Mouse (Mus musculus) heart, embryonic 16.5 days (tissue): Measurements from ENCODE around the gene Rflnb. TPM values are rescaled to one million over a fixed set of nuclear protein-coding genes. Genes with fewer than 3 reads are reported as not detected.
A peak's percentile ranks its signal among the peaks of the same experiment; 100 is the strongest.

Experiments used
- ATAC-seq: fragments of 200-750 bp; cut with Nextera tagmentation; replicated peaks from 2 replicates; pipeline ENCODE4 v1.8.0; 2017; ENCODE audit warnings: moderate number of reproducible peaks; ENCODE audit not compliant: insufficient read depth, low FRiP score; ENCODE audit errors: extremely low read depth
- H3K27ac ChIP-seq: fragments of 300-500 bp; sonication (generic); 2 replicates; pipeline ENCODE4 v1.5.1; 2014; ENCODE audit warnings: mild to moderate bottlenecking, low read length, control low read depth, moderate library complexity
- H3K27me3 ChIP-seq: fragments of 300-500 bp; sonication (generic); 2 replicates; pipeline ENCODE4 v1.6.1; 2014; ENCODE audit warnings: low read length, mixed read lengths; ENCODE audit not compliant: control insufficient read depth, insufficient read depth
- H3K36me3 ChIP-seq: fragments of 300-500 bp; sonication (generic); 2 replicates; pipeline ENCODE4 v1.6.1; 2014; ENCODE audit not compliant: control insufficient read depth, insufficient read depth
- H3K4me1 ChIP-seq: fragments of 300-500 bp; sonication (generic); 2 replicates; pipeline ENCODE4 v1.6.1; 2014; ENCODE audit warnings: low read length, mixed read lengths; ENCODE audit not compliant: control insufficient read depth, insufficient read depth
- H3K4me2 ChIP-seq: fragments of 300-500 bp; sonication (generic); 2 replicates; pipeline ENCODE4 v1.6.1; 2014; ENCODE audit warnings: low read depth, mild to moderate bottlenecking, control low read depth, low read length
- H3K4me3 ChIP-seq: fragments of 300-500 bp; sonication (generic); 2 replicates; pipeline ENCODE4 v1.5.1; 2014; ENCODE audit warnings: mild to moderate bottlenecking, control low read depth, low read length
- H3K9ac ChIP-seq: fragments of 300-500 bp; sonication (generic); 2 replicates; pipeline ENCODE4 v1.6.1; 2014; ENCODE audit warnings: low read length, control low read depth
- H3K9me3 ChIP-seq: fragments of 300-500 bp; sonication (generic); replicated peaks from 2 replicates; pipeline ENCODE4 v1.6.1; 2016; ENCODE audit warnings: low read length; ENCODE audit not compliant: control insufficient read depth
- WGBS: fragments of 180-500 bp; shearing (Covaris S2); extraction: QIAGEN DNeasy Blood & Tissue Kit; methylation state at CpG from one replicate; pipeline ENCODE4 v1.1.7; 2014; 5-methylcytosine and 5-hydroxymethylcytosine counted together
- polyA plus RNA-seq: library from polyadenylated mRNA; unstranded; fragments of >200 nt; fragmentation: Nextera tagmentation; extraction: Ambion mirVana; gene quantifications from 2 replicates; pipeline ENCODE4 v1.2.1, GENCODE M21; 2015

The Rflnb gene
- polyA plus RNA-seq, 1 experiment from 2014 or later: 14.9 TPM

- Histone ChIP-seq H3K27ac (peak overlapping the region; percentile 4; the same call in 1 of the 2 replicates), H3K9me3 (no peaks in the 10 kb centered on the region), H3K4me3 (no peak overlapping the region), H3K27me3 (no peaks in the 10 kb centered on the region), H3K36me3 (peaks cover 4% of the 10 kb centered on the region; the same call in 1 of the 2 replicates), H3K4me2 (no peak overlapping the region), H3K9ac (no peak overlapping the region), H3K4me1 (peaks cover 7% of the 10 kb centered on the region; the same call in 1 of the 2 replicates)
- WGBS: 59% methylated on average over 7 of the region's 7 CpGs
- no peak for ATAC-seq
These were observed 32.4 kb upstream of the Rflnb start for GRCm38 (mm10) chr11:76059971-76060370.

GRCm38 (mm10) chr11:76056487-76056886 is 28.9 kb upstream of the Rflnb start:
- no peak for ATAC-seq
- no peak overlapping the region for H3K27ac ChIP-seq
- H3K9me3 ChIP-seq: no peaks in the 10 kb centered on the region
- H3K4me3 ChIP-seq: no peak overlapping the region
- no peak overlapping the region for H3K9ac ChIP-seq
- H3K4me1 ChIP-seq: peaks cover 2% of the 10 kb centered on the region; the same call in 1 of the 2 replicates
- no peaks in the 10 kb centered on the region for H3K36me3 ChIP-seq
- no peaks in the 10 kb centered on the region for H3K27me3 ChIP-seq
- WGBS: 24% methylated on average over 3 of the region's 3 CpGs
- no peak overlapping the region for H3K4me2 ChIP-seq

DNA sequence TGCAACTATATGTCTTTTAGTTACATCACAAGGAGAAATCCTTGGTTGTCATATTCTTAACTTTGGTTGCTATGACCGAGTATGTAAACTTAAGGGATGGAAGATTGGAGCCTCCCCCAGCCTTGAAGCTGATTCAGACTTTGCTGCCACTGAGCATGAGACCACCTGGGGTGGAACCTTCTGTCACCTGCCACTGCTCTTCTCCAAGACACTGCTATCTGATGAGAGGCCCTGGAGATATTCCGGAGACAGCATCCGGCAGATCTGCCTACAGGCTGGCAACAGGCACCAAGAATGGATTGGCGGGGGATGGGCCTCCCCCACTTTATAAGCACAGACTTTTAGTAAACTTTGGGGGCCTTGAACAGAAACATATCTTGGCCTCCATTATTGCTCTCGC is 24.9 kb upstream of the Rflnb start:
- H3K9ac ChIP-seq: no peak overlapping the region
- no peak overlapping the region for H3K4me3 ChIP-seq
- no peaks in the 10 kb centered on the region for H3K27me3 ChIP-seq
- no peaks in the 10 kb centered on the region for H3K9me3 ChIP-seq
- 84% methylated on average over 5 of the region's 5 CpGs for WGBS
- no peak overlapping the region for H3K27ac ChIP-seq
- H3K36me3 ChIP-seq: no peaks in the 10 kb centered on the region
- no peak overlapping the region for H3K4me2 ChIP-seq
- no peak for ATAC-seq
- H3K4me1 ChIP-seq: no peaks in the 10 kb centered on the region

- no peaks in the 10 kb centered on the region for H3K27me3 ChIP-seq
- WGBS: 72% methylated on average over 5 of the region's 5 CpGs
- no peak for ATAC-seq
These were observed 23.5 kb upstream of the Rflnb start for GRCm38 (mm10) chr11:76050967-76051512.

DNA sequence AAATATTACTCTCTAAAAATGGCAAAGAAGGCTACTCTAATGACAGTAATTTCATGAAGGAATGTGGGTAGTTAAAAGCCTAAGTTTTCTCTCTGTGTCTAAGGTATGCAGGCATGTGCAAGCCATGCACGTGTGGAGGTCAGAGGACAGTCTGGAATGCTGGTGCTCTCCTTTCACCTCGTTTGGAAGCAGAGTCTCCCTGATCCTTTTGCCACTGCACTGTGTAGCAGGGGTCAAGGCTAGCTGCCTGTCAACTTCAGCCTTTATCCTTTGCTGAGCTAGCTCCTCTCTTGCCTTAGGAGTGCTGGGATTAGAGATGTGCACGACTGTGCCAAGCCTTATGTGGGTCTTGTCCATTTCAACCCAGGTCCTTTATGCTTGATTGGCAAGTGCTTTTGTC is 22.9 kb upstream of the Rflnb start:
- H3K4me1 ChIP-seq: no peaks in the 10 kb centered on the region
- H3K4me3 ChIP-seq: no peak overlapping the region
- H3K4me2 ChIP-seq: no peak overlapping the region
- 45% methylated on average over 3 of the region's 3 CpGs for WGBS
- H3K36me3 ChIP-seq: peaks cover 5% of the 10 kb centered on the region; the same call in 1 of the 2 replicates
- H3K9me3 ChIP-seq: no peaks in the 10 kb centered on the region
- no peak overlapping the region for H3K9ac ChIP-seq
- no peak overlapping the region for H3K27ac ChIP-seq
- no peak for ATAC-seq
- H3K27me3 ChIP-seq: no peaks in the 10 kb centered on the region

More at GRCm38 (mm10) chr11:76050967-76051512, 23.5 kb upstream of the Rflnb start:
- H3K9ac ChIP-seq: no peak overlapping the region
- H3K9me3 ChIP-seq: no peaks in the 10 kb centered on the region
- H3K36me3 ChIP-seq: peaks cover 5% of the 10 kb centered on the region; the same call in 1 of the 2 replicates
- H3K4me3 ChIP-seq: no peak overlapping the region
- H3K4me2 ChIP-seq: no peak overlapping the region
- no peaks in the 10 kb centered on the region for H3K4me1 ChIP-seq
- no peak overlapping the region for H3K27ac ChIP-seq

DNA sequence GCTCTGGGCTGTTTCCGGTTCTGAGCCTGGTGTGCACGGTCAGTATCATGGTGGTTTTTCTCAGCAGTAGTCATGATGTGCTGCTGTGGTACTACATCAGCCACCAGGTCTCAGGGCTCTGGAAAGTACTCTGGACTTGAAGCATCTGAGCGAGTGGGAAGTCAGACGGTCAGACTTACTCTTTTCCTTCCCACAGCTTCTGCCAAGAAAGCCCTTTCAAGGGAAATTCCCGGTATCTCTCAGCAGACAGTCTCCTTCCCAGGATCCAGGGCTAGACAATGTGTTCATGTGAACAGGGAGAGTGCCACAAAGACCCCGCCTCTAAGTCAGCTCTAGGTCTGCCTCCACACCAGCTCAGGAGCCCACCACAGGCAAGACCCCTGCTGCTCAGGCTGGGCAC is 17.8 kb upstream of the Rflnb start:
- Histone ChIP-seq H3K9me3 (no peaks in the 10 kb centered on the region), H3K27me3 (no peaks in the 10 kb centered on the region), H3K4me1 (peaks cover 10% of the 10 kb centered on the region), H3K4me3 (no peak overlapping the region), H3K4me2 (no peak overlapping the region), H3K27ac (no peak overlapping the region), H3K36me3 (peaks cover 5% of the 10 kb centered on the region; the same call in 1 of the 2 replicates), H3K9ac (no peak overlapping the region)
- WGBS: 69% methylated on average over 6 of the region's 6 CpGs
- ATAC-seq: no peak

GRCm38 (mm10) chr11:76044468-76044867 is 16.9 kb upstream of the Rflnb start:
- ATAC-seq: no peak
- H3K27me3 ChIP-seq: no peaks in the 10 kb centered on the region
- H3K4me2 ChIP-seq: no peak overlapping the region
- H3K4me1 ChIP-seq: peaks cover 10% of the 10 kb centered on the region
- H3K9ac ChIP-seq: no peak overlapping the region
- H3K4me3 ChIP-seq: no peak overlapping the region
- no peaks in the 10 kb centered on the region for H3K9me3 ChIP-seq
- H3K36me3 ChIP-seq: peaks cover 5% of the 10 kb centered on the region; the same call in 1 of the 2 replicates
- WGBS: 80% methylated on average over 6 of the region's 6 CpGs
- H3K27ac ChIP-seq: no peak overlapping the region

- ATAC-seq: peak; percentile 72
- no peaks in the 10 kb centered on the region for H3K27me3 ChIP-seq
- 14% methylated on average over 5 of the region's 5 CpGs for WGBS
- peaks cover 10% of the 10 kb centered on the region for H3K4me1 ChIP-seq
- H3K9me3 ChIP-seq: no peaks in the 10 kb centered on the region
- H3K36me3 ChIP-seq: peaks cover 5% of the 10 kb centered on the region; the same call in 1 of the 2 replicates
- peak overlapping the region; percentile 58; the same call in 1 of the 2 replicates for H3K27ac ChIP-seq
- H3K9ac ChIP-seq: no peak overlapping the region
- peak overlapping the region; percentile 24; the same call in 1 of the 2 replicates for H3K4me2 ChIP-seq
- no peak overlapping the region for H3K4me3 ChIP-seq
These were observed 15.3 kb upstream of the Rflnb start for GRCm38 (mm10) chr11:76042882-76043281.

DNA sequence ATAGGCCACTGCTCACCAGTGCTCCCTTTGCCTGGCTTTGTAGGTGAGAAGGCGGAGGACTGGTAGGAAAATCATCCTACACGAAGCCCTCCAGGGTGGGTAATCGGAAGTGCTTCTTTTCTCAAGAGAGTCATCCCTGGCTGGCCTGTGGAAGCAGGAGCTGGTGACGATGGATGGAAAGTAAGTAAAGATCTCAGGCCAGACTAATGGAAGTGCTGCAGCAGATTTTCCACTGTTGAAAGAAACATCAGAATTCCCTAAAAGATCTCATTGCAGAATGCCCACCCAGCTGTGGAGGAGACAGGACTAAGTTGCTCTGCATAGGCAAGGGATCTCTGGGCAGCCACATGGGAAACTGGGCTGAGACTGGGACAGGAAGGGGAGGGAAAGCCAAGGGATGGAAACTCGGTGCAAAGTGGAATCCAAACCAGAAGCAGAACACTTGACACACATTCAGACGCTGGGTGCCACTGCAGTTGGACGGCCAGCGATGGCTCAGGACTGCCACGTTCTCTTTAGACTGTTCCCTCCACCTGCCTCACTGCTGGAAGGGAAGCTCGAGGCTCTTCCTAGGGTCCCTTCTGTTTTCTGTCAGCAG is 14.6 kb upstream of the Rflnb start:
- Histone ChIP-seq H3K9ac (no peak overlapping the region), H3K4me3 (no peak overlapping the region), H3K4me2 (no peak overlapping the region), H3K4me1 (peaks cover 10% of the 10 kb centered on the region), H3K9me3 (no peaks in the 10 kb centered on the region), H3K27ac (peak overlapping the region; percentile 40), H3K36me3 (peaks cover 5% of the 10 kb centered on the region; the same call in 1 of the 2 replicates), H3K27me3 (no peaks in the 10 kb centered on the region)
- peak; percentile 38; the same call in 1 of the 2 replicates for ATAC-seq
- WGBS: 47% methylated on average over 10 of the region's 10 CpGs
